Mouse (Mus musculus) thymus, adult 2 months (tissue): Measurements from ENCODE around the gene Gtf2ird1.

Source experiments
- CTCF ChIP-seq: fragments of 200-500 bp; IDR thresholded peaks from 2 replicates; pipeline ENCODE4 v1.5.1; 2012; ENCODE audit warnings: mild to moderate bottlenecking, control low read depth, low read length, moderate library complexity, borderline replicate concordance; ENCODE audit not compliant: control insufficient read depth, poor library complexity, insufficient read depth; ENCODE audit errors: extremely low read depth
- POLR2A ChIP-seq: fragments of 200-500 bp; IDR thresholded peaks from 2 replicates; pipeline ENCODE4 v1.6.1; 2012; ENCODE audit warnings: mild to moderate bottlenecking, low read length, control low read depth, moderate library complexity; ENCODE audit not compliant: control insufficient read depth, poor library complexity, insufficient read depth; ENCODE audit errors: extremely low read depth

DNA sequence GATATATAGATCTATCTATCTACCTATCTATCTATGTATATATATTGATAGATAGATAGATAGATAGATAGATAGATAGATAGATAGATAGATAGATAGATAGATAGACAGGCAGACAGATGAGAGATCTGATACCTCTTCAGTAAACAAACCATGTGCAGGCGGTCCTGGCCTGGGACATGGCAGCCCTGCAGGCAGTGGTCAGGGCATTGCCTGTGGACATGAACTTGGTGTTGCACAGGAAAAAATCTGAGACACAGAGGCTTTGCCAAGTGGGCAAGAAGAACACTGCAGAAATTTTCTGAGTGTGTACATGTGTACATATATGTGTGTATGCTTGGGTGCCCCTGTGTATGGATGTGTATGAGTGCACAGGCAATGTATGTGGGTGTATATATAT, 26.8 kb upstream of the Gtf2ird1 start:
- TF ChIP-seq CTCF (no peak), POLR2A (no peak)
